Mouse (Mus musculus) ES-Bruce4 (cell line): Measurements from ENCODE around the gene Eif4b.

Experiments used
- CTCF ChIP-seq: IDR thresholded peaks from one replicate; pipeline ENCODE4 v1.8.1; 2011; ENCODE audit warnings: low read depth, low read length
- POLR2A ChIP-seq: IDR thresholded peaks from one replicate; pipeline ENCODE4 v1.8.1; 2011; ENCODE audit warnings: low read length; ENCODE audit not compliant: insufficient read depth

- TF ChIP-seq CTCF (no peak), POLR2A (no peak)
Measured at GRCm38 (mm10) chr15:102099771-102100160, 26.2 kb downstream of the Eif4b start.
